Mouse (Mus musculus): ENCODE results near the gene Nle1.

GRCm38 (mm10) chr11:82862638-82863037, 45.6 kb downstream of the Nle1 start:
- TF ChIP-seq CTCF (IDR thresholded peaks at IDR 0.05; ENCODE audit: low read depth) (no peak), EP300 (IDR thresholded peaks at IDR 0.05; ENCODE audit: low read depth) (peak; percentile 37; the same call in 1 of the 2 replicates)
